Mouse (Mus musculus) adrenal gland, postnatal 36 days (tissue): ENCODE measurements around the gene Grb7. TPM values are rescaled to one million over a fixed set of nuclear protein-coding genes. Genes with fewer than 3 reads are reported as not detected.

Experiments used
- DNase-seq, 2 experiments: peaks; one replicate each; pipeline ENCODE4 v3.0.0; 2021; ENCODE audit warnings: mixed read lengths in 1 of 2
- total RNA-seq, 2 experiments: library from RNA; stranded (reverse); gene quantifications; 2 replicates each; pipeline ENCODE4 v1.2.3; 2021

Gene Grb7
- total RNA-seq, 2 experiments from 2014 or later: not detected

GRCm38 (mm10) chr11:98472696-98473095, 26.5 kb downstream of the Grb7 start:
- no peak for DNase-seq

- DNase-seq: no peak
These were observed 27.8 kb downstream of the Grb7 start for GRCm38 (mm10) chr11:98473916-98474479.

- DNase-seq: no peak
These were observed 28.8 kb downstream of the Grb7 start for GRCm38 (mm10) chr11:98474967-98475366.

- no peak for DNase-seq
These were observed 29.6 kb downstream of the Grb7 start for GRCm38 (mm10) chr11:98475630-98476433.

GRCm38 (mm10) chr11:98476434-98476807, 30.2 kb downstream of the Grb7 start:
- no peak for DNase-seq

GRCm38 (mm10) chr11:98477011-98477701, 31.0 kb downstream of the Grb7 start:
- no peak for DNase-seq

- no peak for DNase-seq
These were observed 33.1 kb downstream of the Grb7 start for GRCm38 (mm10) chr11:98479026-98479939.

- DNase-seq: no peak
These were observed 33.8 kb downstream of the Grb7 start for GRCm38 (mm10) chr11:98479940-98480497.

- no peak for DNase-seq
These were observed 35.0 kb downstream of the Grb7 start for GRCm38 (mm10) chr11:98481231-98481630.

GRCm38 (mm10) chr11:98482067-98482466, 35.9 kb downstream of the Grb7 start:
- no peak for DNase-seq

- no peak for DNase-seq
These were observed 39.6 kb downstream of the Grb7 start for GRCm38 (mm10) chr11:98485749-98486148.

GRCm38 (mm10) chr11:98487526-98488040, 41.4 kb downstream of the Grb7 start:
- DNase-seq: no peak

GRCm38 (mm10) chr11:98488540-98489234, 42.5 kb downstream of the Grb7 start:
- DNase-seq: no peak

GRCm38 (mm10) chr11:98491571-98491970, 45.4 kb downstream of the Grb7 start:
- no peak for DNase-seq

GRCm38 (mm10) chr11:98492959-98493358, 46.8 kb downstream of the Grb7 start:
- no peak for DNase-seq

GRCm38 (mm10) chr11:98493394-98493793, 47.2 kb downstream of the Grb7 start:
- DNase-seq: no peak

GRCm38 (mm10) chr11:98495176-98495719, 49.1 kb downstream of the Grb7 start:
- DNase-seq: no peak

GRCm38 (mm10) chr11:98497388-98498288, 51.4 kb downstream of the Grb7 start:
- DNase-seq: no peak

GRCm38 (mm10) chr11:98504926-98505325, 58.7 kb downstream of the Grb7 start:
- no peak for DNase-seq
